ENCODE assay signal across 15 mouse cellular contexts in the genomic region with DNA sequence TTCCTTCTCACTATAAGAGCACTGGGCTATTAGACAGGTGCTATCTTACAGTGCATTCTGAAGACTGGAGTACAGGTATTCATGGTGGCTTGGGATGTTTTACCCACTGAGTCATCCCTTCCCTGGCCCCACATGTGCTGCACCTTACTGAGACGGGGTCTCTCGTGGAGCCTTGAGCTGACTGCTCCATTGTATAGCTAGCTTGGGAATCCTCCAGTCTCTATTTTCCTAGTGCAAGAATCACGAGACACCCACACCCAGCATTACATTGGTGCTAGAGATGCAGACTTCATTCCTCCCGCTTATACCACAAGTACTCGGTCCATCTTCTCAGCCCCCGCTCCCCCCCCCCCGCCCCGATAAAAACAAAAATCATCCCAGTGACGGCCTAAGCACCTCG. TPM values are rescaled to one million over a fixed set of nuclear protein-coding genes. Genes with fewer than 3 reads are reported as not detected.
DNase-seq lines count a peak whose midpoint lies in the region; ATAC-seq and TF ChIP-seq lines count a peak whose summit lies in the region.
"Had no signal": no experiment of that assay in that cellular context is flagged by ENCODE, and none has a peak within 500 bp of the region (broad histone marks: within the 10 kb centered on the region; RNA-seq: fewer than 3 reads in every experiment).

No protein-coding gene starts in this region.

- no peak overlapping the region for H3K4me2 ChIP-seq in heart, embryonic 11.5 days
- H3K4me2 ChIP-seq in kidney, embryonic 15.5 days: no peak overlapping the region
- no peak overlapping the region for H3K4me2 ChIP-seq in intestine, embryonic 16.5 days (ENCODE audit: low read depth, low read length)
- H3K4me2 ChIP-seq: liver, embryonic 12.5 days had no signal

- H3K9ac ChIP-seq in heart, embryonic 11.5 days (ENCODE audit: low read depth, low read length): no peak overlapping the region
- H3K9ac ChIP-seq in kidney, embryonic 15.5 days: no peak overlapping the region
- H3K9ac ChIP-seq in intestine, embryonic 16.5 days (ENCODE audit: low read depth, low read length): no peak overlapping the region
- H3K9ac ChIP-seq: liver, embryonic 12.5 days had no signal

- DNase-seq in heart, adult 9 months (ENCODE audit: low spot score in 2 of 2): no peak
- no peak for DNase-seq in kidney, adult 8-10 months
- DNase-seq in gastrocnemius, postnatal 4 days (ENCODE audit: low spot score in 2 of 2): no peak
- no peak for DNase-seq in embryo, embryonic 11 days
- DNase-seq: cerebellum, postnatal 14 days; kidney, adult 18-20 months; right cerebral cortex, postnatal 4 days; thymus, postnatal 4 days had no signal

- WGBS in heart, embryonic 11.5 days (ENCODE audit: insufficient replicate concordance): 75% methylated on average over 10 of the region's 10 CpGs
- WGBS in kidney, embryonic 15.5 days: 81% methylated on average over 10 of the region's 10 CpGs
- WGBS in intestine, embryonic 16.5 days: 89% methylated on average over 10 of the region's 10 CpGs

- peak overlapping the region; percentile 90; the same call in 1 of the 2 replicates for H3K27ac ChIP-seq in heart, embryonic 11.5 days (ENCODE audit: low read depth, low read length)
- H3K27ac ChIP-seq in kidney, embryonic 15.5 days: peak overlapping the region; percentile 76
- 0 out of 2 replicates have a peak overlapping the region, but pooled peaks have one; percentile 38 for H3K27ac ChIP-seq in cortical plate, adult 2 months (ENCODE audit: insufficient read depth, low read length)
- peak overlapping the region; percentile 82; the same call in 1 of the 2 replicates for H3K27ac ChIP-seq in intestine, embryonic 16.5 days (ENCODE audit: low read length)

- H3K4me1 ChIP-seq in heart, embryonic 11.5 days (ENCODE audit: control insufficient read depth, insufficient read depth, low read length): peaks cover 17% of the 10 kb centered on the region
- H3K4me1 ChIP-seq in kidney, embryonic 15.5 days: peaks cover 54% of the 10 kb centered on the region
- H3K4me1 ChIP-seq in cortical plate, adult 2 months (ENCODE audit: control insufficient read depth, insufficient read depth, low read length): peaks cover 10% of the 10 kb centered on the region
- peaks cover 14% of the 10 kb centered on the region for H3K4me1 ChIP-seq in intestine, embryonic 16.5 days (ENCODE audit: control insufficient read depth, insufficient read depth, low read length)

- no peak overlapping the region for H3K4me3 ChIP-seq in heart, embryonic 11.5 days (ENCODE audit: low read depth, low read length)
- H3K4me3 ChIP-seq in kidney, embryonic 15.5 days (replicated peaks): no peak overlapping the region
- no peak overlapping the region for H3K4me3 ChIP-seq in cortical plate, adult 2 months (ENCODE audit: insufficient read depth, low read length)
- H3K4me3 ChIP-seq in intestine, embryonic 16.5 days (ENCODE audit: low read length): no peak overlapping the region
- H3K4me3 ChIP-seq: liver, embryonic 12.5 days; myocyte had no signal

- TF ChIP-seq POLR2A in cortical plate, adult 2 months (IDR thresholded peaks at IDR 0.05; ENCODE audit: extremely low read depth, insufficient read depth, low read length): no peak

- H3K36me3 ChIP-seq in heart, embryonic 11.5 days (ENCODE audit: control insufficient read depth, insufficient read depth, low read length): no peaks in the 10 kb centered on the region
- H3K36me3 ChIP-seq in kidney, embryonic 15.5 days: no peaks in the 10 kb centered on the region
- no peaks in the 10 kb centered on the region for H3K36me3 ChIP-seq in intestine, embryonic 16.5 days (ENCODE audit: control insufficient read depth, insufficient read depth, low read length)
- H3K36me3 ChIP-seq: liver, embryonic 12.5 days had no signal

- H3K27me3 ChIP-seq in heart, embryonic 11.5 days (ENCODE audit: control insufficient read depth, insufficient read depth, low read length): no peaks in the 10 kb centered on the region
- no peaks in the 10 kb centered on the region for H3K27me3 ChIP-seq in kidney, embryonic 15.5 days
- H3K27me3 ChIP-seq in intestine, embryonic 16.5 days (replicated peaks; ENCODE audit: control insufficient read depth, insufficient read depth, low read length): no peaks in the 10 kb centered on the region
- H3K27me3 ChIP-seq: liver, embryonic 12.5 days had no signal

- H3K9me3 ChIP-seq in heart, embryonic 11.5 days (replicated peaks; ENCODE audit: control insufficient read depth, low read length): no peaks in the 10 kb centered on the region
- H3K9me3 ChIP-seq in kidney, embryonic 15.5 days (replicated peaks): no peaks in the 10 kb centered on the region
- H3K9me3 ChIP-seq in intestine, embryonic 16.5 days (ENCODE audit: control insufficient read depth, low read length): no peaks in the 10 kb centered on the region
- H3K9me3 ChIP-seq: liver, embryonic 12.5 days had no signal

- no peak for TF ChIP-seq CTCF in cortical plate, adult 2 months (IDR thresholded peaks at IDR 0.05; ENCODE audit: extremely low read depth, insufficient read depth, low read length)

- ATAC-seq in heart, embryonic 11.5 days (replicated peaks; ENCODE audit: insufficient number of reproducible peaks, low FRiP score, low TSS enrichment): no peak
- ATAC-seq in kidney, embryonic 15.5 days (replicated peaks; ENCODE audit: low FRiP score): no peak
- no peak for ATAC-seq in intestine, embryonic 16.5 days
- ATAC-seq: liver, embryonic 12.5 days had no signal

RNA-seq across cellular contexts. Expression of a gene that starts 17.9 kb away (rescaled TPM):
- 3.6 and 5.2 TPM in 2 replicates for polyA plus RNA-seq in heart, embryonic 11.5 days (2014; fragmentation: Nextera tagmentation; extraction: Ambion mirVana)
- 0.17 TPM in 1 of 2 replicates, not detected in the other for polyA plus RNA-seq in kidney, embryonic 15.5 days (2015; fragmentation: Nextera tagmentation; extraction: Ambion mirVana)
- 0.87 and 0.88 TPM in 2 replicates for polyA plus RNA-seq in cortical plate, adult 2 months (2012; rRNA removed)
- polyA plus RNA-seq in intestine, embryonic 16.5 days (2015; fragmentation: Nextera tagmentation; extraction: Ambion mirVana): 0.13 TPM in 1 of 2 replicates, not detected in the other
- not detected for total RNA-seq in gastrocnemius, postnatal 4 days (2021)
- total RNA-seq: megakaryocyte, adult 5-6 weeks had no signal
- polyA plus RNA-seq: liver, embryonic 12.5 days had no signal

Comparison
In these comparisons a context has a peak if more than half of its experiments do, and no peak if none do; other contexts are left out.
1. H3K27ac ChIP-seq: peak in every context shown above with its lines; median percentile 90 in heart, embryonic 11.5 days; 82 in intestine, embryonic 16.5 days; 76 in kidney, embryonic 15.5 days; 38 in cortical plate, adult 2 months.